Mouse (Mus musculus) megakaryocyte, embryonic 14.5 days (primary cell): ENCODE data around the gene Hoxa2. TPM values are rescaled to one million over a fixed set of nuclear protein-coding genes. Genes with fewer than 3 reads are reported as not detected.
A peak's percentile ranks its signal among the peaks of the same experiment; 100 is the strongest.

Experiments used
- H3K27me3 ChIP-seq: replicated peaks from 2 replicates; pipeline ENCODE3; 2012; ENCODE audit warnings: inconsistent platforms
- H3K36me3 ChIP-seq: replicated peaks from 2 replicates; pipeline ENCODE3; 2012; ENCODE audit warnings: low read length, inconsistent platforms, mixed read lengths
- H3K4me1 ChIP-seq: 2 replicates; pipeline ENCODE4 v1.6.1; 2012; ENCODE audit warnings: inconsistent platforms
- H3K4me3 ChIP-seq: replicated peaks from 2 replicates; pipeline ENCODE3; 2012; ENCODE audit warnings: moderate library complexity, mild to moderate bottlenecking, inconsistent platforms
- H3K9me3 ChIP-seq: 2 replicates; pipeline ENCODE4 v1.6.1; 2012; ENCODE audit warnings: inconsistent platforms
- FLI1 ChIP-seq: IDR thresholded peaks from 2 replicates; pipeline ENCODE4 v1.6.1; 2012; ENCODE audit warnings: low read length, inconsistent platforms, mixed read lengths
- GATA1 ChIP-seq: IDR thresholded peaks from 3 replicates; pipeline ENCODE4 v1.6.1; 2012; ENCODE audit warnings: mixed read lengths, low read length, inconsistent platforms, borderline replicate concordance
- polyA plus RNA-seq: library from polyadenylated mRNA; stranded (reverse); fragments of >175 nt; gene quantifications from 2 replicates; pipeline ENCODE4 v1.2.3, GENCODE M21; 2012; ENCODE audit warnings: low replicate concordance; ENCODE audit not compliant: insufficient read depth

Hoxa2 gene
- polyA plus RNA-seq, 1 experiment = not detected

- peaks cover 83% of the 10 kb centered on the region for H3K27me3 ChIP-seq
Measured at GRCm38 (mm10) chr6:52153270-52153669, 11.4 kb downstream of the Hoxa2 start.

GRCm38 (mm10) chr6:52152226-52153193 is 12.1 kb downstream of the Hoxa2 start:
- Histone ChIP-seq H3K9me3 (peaks cover 7% of the 10 kb centered on the region; the same call in 1 of the 2 replicates), H3K4me3 (no peak overlapping the region), H3K36me3 (no peaks in the 10 kb centered on the region), H3K27me3 (peaks cover 78% of the 10 kb centered on the region), H3K4me1 (peaks cover 9% of the 10 kb centered on the region)
- TF ChIP-seq GATA1 (no peak), FLI1 (no peak)

More at GRCm38 (mm10) chr6:52153270-52153669, 11.4 kb downstream of the Hoxa2 start:
- TF ChIP-seq GATA1 = no peak
- no peak for TF ChIP-seq FLI1
- Histone ChIP-seq H3K36me3 (no peaks in the 10 kb centered on the region), H3K4me3 (no peak overlapping the region), H3K9me3 (peaks cover 7% of the 10 kb centered on the region; the same call in 1 of the 2 replicates), H3K4me1 (peaks cover 16% of the 10 kb centered on the region)

- H3K36me3 ChIP-seq = no peaks in the 10 kb centered on the region
- no peak for TF ChIP-seq FLI1
- H3K4me1 ChIP-seq = peaks cover under 1% of the 10 kb centered on the region; the same call in 1 of the 2 replicates
- H3K9me3 ChIP-seq = peaks cover 7% of the 10 kb centered on the region; the same call in 1 of the 2 replicates
- no peak overlapping the region for H3K4me3 ChIP-seq
- peaks cover 77% of the 10 kb centered on the region for H3K27me3 ChIP-seq
Measured at GRCm38 (mm10) chr6:52151571-52151970, 13.1 kb downstream of the Hoxa2 start.

- no peak overlapping the region for H3K4me3 ChIP-seq
- TF ChIP-seq FLI1 = no peak
- TF ChIP-seq GATA1 = no peak
- H3K27me3 ChIP-seq = peaks cover 70% of the 10 kb centered on the region
- H3K9me3 ChIP-seq = peaks cover 7% of the 10 kb centered on the region; the same call in 1 of the 2 replicates
- H3K4me1 ChIP-seq = no peaks in the 10 kb centered on the region
- H3K36me3 ChIP-seq = no peaks in the 10 kb centered on the region
Measured at GRCm38 (mm10) chr6:52150401-52150966, 14.1 kb downstream of the Hoxa2 start.

- no peaks in the 10 kb centered on the region for H3K4me1 ChIP-seq
- H3K36me3 ChIP-seq = no peaks in the 10 kb centered on the region
- no peaks in the 10 kb centered on the region for H3K9me3 ChIP-seq
- no peak overlapping the region for H3K4me3 ChIP-seq
- H3K27me3 ChIP-seq = peaks cover 11% of the 10 kb centered on the region
- no peak for TF ChIP-seq FLI1
- no peak for TF ChIP-seq GATA1
Measured at GRCm38 (mm10) chr6:52139115-52139514, 25.5 kb downstream of the Hoxa2 start.

GRCm38 (mm10) chr6:52138576-52138975 is 26.1 kb downstream of the Hoxa2 start:
- TF ChIP-seq GATA1 (no peak), FLI1 (no peak)

GRCm38 (mm10) chr6:52137841-52138535 is 26.6 kb downstream of the Hoxa2 start:
- H3K36me3 ChIP-seq = no peaks in the 10 kb centered on the region
- TF ChIP-seq FLI1 (no peak), GATA1 (no peak)
- no peak overlapping the region for H3K4me3 ChIP-seq
- peaks cover 11% of the 10 kb centered on the region for H3K27me3 ChIP-seq
- no peaks in the 10 kb centered on the region for H3K4me1 ChIP-seq
- no peaks in the 10 kb centered on the region for H3K9me3 ChIP-seq

More at GRCm38 (mm10) chr6:52138576-52138975, 26.1 kb downstream of the Hoxa2 start:
- H3K27me3 ChIP-seq = peaks cover 10% of the 10 kb centered on the region
- H3K4me3 ChIP-seq = no peak overlapping the region
- no peaks in the 10 kb centered on the region for H3K4me1 ChIP-seq
- H3K36me3 ChIP-seq = no peaks in the 10 kb centered on the region
- no peaks in the 10 kb centered on the region for H3K9me3 ChIP-seq

GRCm38 (mm10) chr6:52123673-52124072 is 41.0 kb downstream of the Hoxa2 start:
- TF ChIP-seq GATA1 (no peak), FLI1 (no peak)
- Histone ChIP-seq H3K9me3 (peaks cover 10% of the 10 kb centered on the region), H3K27me3 (peaks cover 20% of the 10 kb centered on the region), H3K4me3 (peak overlapping the region; percentile 47), H3K36me3 (no peaks in the 10 kb centered on the region), H3K4me1 (no peaks in the 10 kb centered on the region)

- TF ChIP-seq FLI1 = no peak
- TF ChIP-seq GATA1 = no peak
- Histone ChIP-seq H3K4me3 (no peak overlapping the region), H3K9me3 (peaks cover 3% of the 10 kb centered on the region; the same call in 1 of the 2 replicates), H3K27me3 (peaks cover 31% of the 10 kb centered on the region), H3K4me1 (no peaks in the 10 kb centered on the region), H3K36me3 (no peaks in the 10 kb centered on the region)
Measured at GRCm38 (mm10) chr6:52121173-52121572, 43.5 kb downstream of the Hoxa2 start.
